Mouse (Mus musculus): Measurements from ENCODE around the gene Cebpz. TPM values are rescaled to one million over a fixed set of nuclear protein-coding genes. Genes with fewer than 3 reads are reported as not detected.
A peak's percentile ranks its signal among the peaks of the same experiment; 100 is the strongest.

Cebpz gene
- total RNA-seq, 4 experiments from 2014 or later = 43.0 to 49.1 (median 44.5) TPM

DNA sequence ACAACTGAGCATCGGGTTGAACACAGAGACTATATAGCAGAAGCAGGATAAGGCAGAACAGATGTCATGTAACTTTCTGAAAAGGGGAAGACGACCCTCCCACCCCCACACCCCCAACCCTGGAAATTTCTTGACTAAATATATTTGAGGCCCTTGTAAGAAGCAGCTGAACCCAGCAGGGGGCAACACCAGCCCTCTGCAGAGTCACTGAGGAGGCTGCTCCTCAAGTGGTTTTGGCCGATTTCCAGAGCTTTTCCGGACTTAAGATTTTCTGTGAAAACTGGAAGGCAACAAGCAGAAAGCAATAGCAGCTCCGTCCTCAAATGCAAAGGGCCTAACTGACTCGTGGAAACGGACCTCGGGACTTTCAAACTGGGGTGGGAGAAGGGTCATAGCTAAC is 41.5 kb downstream of the Cebpz start:
- DNase-seq = no peak

- no peak for DNase-seq
Observed at GRCm38 (mm10) chr17:78894991-78895390, 41.9 kb downstream of the Cebpz start.

GRCm38 (mm10) chr17:78891020-78891419 is 45.8 kb downstream of the Cebpz start:
- no peak for DNase-seq

DNA sequence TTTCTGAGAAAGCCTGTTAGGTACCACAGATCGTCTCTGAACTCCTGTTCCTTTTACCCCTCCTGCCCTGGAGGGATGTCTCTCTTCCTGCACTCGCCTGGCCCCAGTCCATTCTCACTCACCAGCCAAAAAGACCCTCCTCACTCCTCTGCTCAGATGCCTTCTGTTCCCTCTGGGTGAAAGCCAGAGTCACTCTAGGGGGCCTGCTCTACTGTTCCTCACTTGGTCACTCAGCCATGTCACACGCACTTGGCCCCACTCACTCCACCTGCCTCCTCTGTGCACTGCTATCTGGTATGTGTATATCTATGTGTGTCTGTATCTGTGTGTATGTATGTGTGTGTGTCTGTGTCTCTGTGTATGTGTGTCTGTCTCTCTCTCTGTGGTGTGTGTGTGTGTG is 47.7 kb downstream of the Cebpz start:
- DNase-seq = no peak

DNA sequence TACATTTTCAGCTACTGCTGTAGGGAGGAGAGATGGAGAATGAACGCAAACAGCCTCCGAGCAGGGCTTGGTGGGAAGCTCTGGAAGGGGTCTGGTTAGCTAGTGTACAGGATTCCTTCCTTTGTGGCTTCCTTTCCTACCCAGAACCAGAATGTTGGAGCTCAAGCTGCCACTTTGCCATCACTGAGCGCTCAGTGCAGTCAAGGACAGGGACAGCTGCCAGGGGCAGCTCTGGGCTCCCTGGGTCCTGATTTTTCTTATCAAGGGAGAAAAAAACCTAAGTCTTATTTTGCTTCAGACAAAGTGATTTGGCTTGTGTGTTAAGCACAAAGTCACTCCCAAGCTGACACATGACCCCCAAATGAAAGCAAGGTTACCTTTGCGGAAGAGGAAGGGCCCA is 48.3 kb downstream of the Cebpz start:
- DNase-seq = no peak

DNA sequence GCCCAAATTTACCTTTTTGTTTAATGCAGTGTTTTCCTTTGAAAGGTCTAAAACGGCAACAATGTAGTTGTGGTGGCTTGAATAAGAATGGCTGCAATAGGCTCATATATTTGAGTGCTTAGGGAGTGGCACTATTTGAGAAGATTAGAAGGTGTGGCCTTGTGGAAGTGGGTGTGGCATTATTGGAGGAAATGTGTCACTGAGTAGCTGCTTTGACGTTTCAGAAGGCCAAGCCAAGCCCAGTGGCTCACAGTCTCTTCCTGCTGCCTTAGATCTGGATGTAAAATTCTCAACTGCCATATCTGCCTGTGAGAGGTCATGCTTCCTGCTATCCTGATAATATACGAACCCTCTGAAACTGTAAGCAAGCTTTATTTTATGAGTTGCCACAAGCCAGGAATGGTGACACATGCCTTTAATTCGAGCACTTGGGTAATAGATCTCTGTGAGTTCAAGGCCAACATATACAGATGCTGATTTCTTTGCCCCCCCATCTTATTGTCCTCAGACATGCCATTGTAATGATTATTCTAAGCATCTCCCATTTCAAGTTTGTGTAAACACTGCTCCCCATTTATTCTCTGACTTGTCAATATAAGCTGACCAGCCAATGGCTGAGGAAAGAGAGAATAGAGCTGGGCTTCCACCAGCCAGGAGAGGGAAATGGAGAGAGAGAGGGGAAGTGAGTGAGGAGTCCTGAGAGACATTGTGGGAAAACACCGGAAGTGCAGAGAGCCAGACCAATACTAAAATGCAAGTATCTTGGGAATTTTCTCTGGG is 51.4 kb downstream of the Cebpz start:
- DNase-seq = no peak

GRCm38 (mm10) chr17:78883291-78883690 is 53.6 kb downstream of the Cebpz start:
- no peak for DNase-seq

GRCm38 (mm10) chr17:78882401-78883112 is 54.3 kb downstream of the Cebpz start, which contains the start of gene Eif2ak2:
Eif2ak2 (minus strand) TSS chr17:78882573.
- peak; percentile 87 for DNase-seq

DNA sequence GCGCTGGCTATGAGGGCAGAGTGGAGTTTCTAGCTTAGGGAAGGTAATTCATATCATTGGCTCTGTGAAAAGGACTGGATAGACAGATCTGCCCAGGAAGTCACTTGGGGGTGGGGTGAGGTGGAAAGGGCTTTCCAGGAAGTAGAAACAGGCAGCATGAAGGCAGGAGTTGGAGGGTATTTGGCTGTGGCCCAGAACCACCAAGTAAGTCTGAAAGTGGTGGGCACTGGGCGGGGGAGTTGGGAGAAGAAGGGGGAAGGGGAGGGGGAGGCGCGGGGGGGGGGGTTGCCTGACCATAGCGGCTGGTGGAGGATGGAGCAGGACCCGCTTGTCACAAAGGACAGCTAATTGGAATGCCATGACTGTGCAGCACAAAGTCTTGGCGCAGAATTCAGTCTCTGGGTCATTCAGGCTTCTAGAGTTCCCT is 55.0 kb downstream of the Cebpz start:
- no peak for DNase-seq

GRCm38 (mm10) chr17:78873886-78874285 is 63.0 kb downstream of the Cebpz start:
- DNase-seq = no peak

Other genes with a start within 250 kb of the Cebpz start
- gene Strn, start 199.9 kb downstream of the Cebpz start, total RNA-seq (2022) = 10 to 100 TPM; 23.5 to 28.1 (median 27.6) TPM
- gene Heatr5b, start 101.7 kb downstream of the Cebpz start, total RNA-seq (2022) = 10 to 100 TPM; 34.7 to 46.4 (median 40.2) TPM
- gene Gpatch11, start 101.5 kb downstream of the Cebpz start, total RNA-seq (2022) = 10 to 100 TPM; 24.6 to 34.9 (median 29.6) TPM
- gene Eif2ak2, start 54.5 kb downstream of the Cebpz start, total RNA-seq (2022) = 10 to 100 TPM; 30.4 to 39.7 (median 35.0) TPM
- gene Sult6b1, start 30.1 kb downstream of the Cebpz start, total RNA-seq (2022) = under 1 TPM in 1 of 4 experiments, not detected in 3; 0.40 TPM
- gene Cebpzos, start 20.6 kb downstream of the Cebpz start, total RNA-seq (2022) = 10 to 100 TPM; 35.3 to 40.9 (median 38.1) TPM
- gene Ndufaf7, start 70 bp upstream of the Cebpz start, total RNA-seq (2022) = 10 to 100 TPM; 39.9 to 51.8 (median 49.1) TPM
- 10 to 100 TPM; 26.2 to 34.8 (median 30.1) TPM for gene Prkd3, start 83.8 kb upstream of the Cebpz start, total RNA-seq (2022)
- 1 to 10 TPM; 6.3 to 9.1 (median 7.2) TPM for gene Qpct, start 114.8 kb upstream of the Cebpz start, total RNA-seq (2022)

Measured in adrenal gland, adult 8-10 months (tissue).